Mouse (Mus musculus): ENCODE measurements at regions not wholly inside any gene's neighbourhood (a gene's known extent, or its start where the extent isn't known, plus 50 kb on each side); places are given as distances from the start of the nearest gene placed in this dataset.

DNA sequence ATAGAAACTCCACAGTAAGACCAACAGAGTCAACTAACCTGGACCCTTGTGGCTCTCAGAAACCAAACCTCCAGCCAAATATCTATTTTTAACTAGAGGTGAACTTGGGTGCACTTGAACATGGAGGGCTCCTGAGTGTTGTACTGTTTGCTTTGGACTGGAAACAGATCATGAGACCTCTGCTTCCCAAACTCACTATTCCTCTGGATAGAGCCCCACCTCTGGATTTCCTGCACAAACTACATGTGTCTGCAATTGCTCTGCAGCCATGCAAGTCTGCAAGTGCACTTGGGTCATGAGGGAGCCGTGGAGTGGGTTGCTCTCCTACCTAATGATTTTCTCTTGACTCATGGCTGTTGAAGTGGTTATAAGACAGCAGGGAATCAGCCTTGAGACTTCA lies 759.9 kb upstream of the Fam160b2 start:
- H3K27ac ChIP-seq (ENCODE audit: low read depth, low read length), result no peak overlapping the region

DNA sequence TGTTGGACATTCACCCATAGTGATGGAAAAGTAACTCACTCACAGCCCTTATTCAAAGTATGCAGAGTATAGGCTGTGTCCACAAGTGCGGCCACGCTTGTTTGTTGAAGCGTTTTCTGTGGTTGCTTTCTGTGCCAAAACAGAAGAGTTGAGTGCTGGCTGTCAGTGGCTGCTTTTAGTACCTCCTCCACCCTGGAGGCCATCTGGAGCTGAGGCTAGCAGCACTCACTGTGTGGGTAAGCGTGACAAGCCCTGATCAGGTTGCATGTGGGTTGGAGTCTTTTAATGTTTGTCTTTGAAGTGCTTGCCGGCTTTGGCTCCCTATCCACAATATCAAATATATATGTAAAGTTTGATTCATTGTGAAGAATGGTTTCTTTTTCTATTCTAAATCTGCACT lies 738.6 kb upstream of the Fam160b2 start:
- Histone ChIP-seq H3K27me3 (ENCODE audit: insufficient read depth, low read length) (no peaks in the 10 kb centered on the region), H3K9ac (replicated peaks; ENCODE audit: low read length, poor library complexity, severe bottlenecking) (no peak overlapping the region), H3K27ac (ENCODE audit: low read depth, low read length) (no peak overlapping the region), H3K36me3 (ENCODE audit: insufficient read depth, low read length) (no peaks in the 10 kb centered on the region), H3K9me3 (ENCODE audit: low read length) (no peaks in the 10 kb centered on the region), H3K4me2 (ENCODE audit: low read depth, low read length, poor library complexity, severe bottlenecking) (no peak overlapping the region), H3K4me1 (ENCODE audit: insufficient read depth, low read length) (no peaks in the 10 kb centered on the region), H3K4me3 (ENCODE audit: low read depth, low read length) (no peak overlapping the region)
- TF ChIP-seq CTCF (IDR thresholded peaks at IDR 0.05), result no peak
- 79% methylated on average over 5 of the region's 5 CpGs for WGBS
- ATAC-seq (ENCODE audit: low FRiP score) (no peak), DNase-seq (ENCODE audit: low spot score) (no peak)

More for the DNA sequence above, 759.9 kb upstream of the Fam160b2 start:
- TF ChIP-seq CTCF (IDR thresholded peaks at IDR 0.05), result no peak
- no peak for DNase-seq (ENCODE audit: low spot score)
- Histone ChIP-seq H3K4me2 (ENCODE audit: low read depth, low read length, poor library complexity, severe bottlenecking) (no peak overlapping the region), H3K9ac (replicated peaks; ENCODE audit: low read length, poor library complexity, severe bottlenecking) (no peak overlapping the region), H3K4me3 (ENCODE audit: low read depth, low read length) (no peak overlapping the region), H3K9me3 (ENCODE audit: low read length) (no peaks in the 10 kb centered on the region), H3K27me3 (ENCODE audit: insufficient read depth, low read length) (no peaks in the 10 kb centered on the region), H3K4me1 (ENCODE audit: insufficient read depth, low read length) (no peaks in the 10 kb centered on the region), H3K36me3 (ENCODE audit: insufficient read depth, low read length) (no peaks in the 10 kb centered on the region)
- WGBS, result 84% methylated on average over 1 of the region's 1 CpGs
- no peak for ATAC-seq (ENCODE audit: low FRiP score)

DNA sequence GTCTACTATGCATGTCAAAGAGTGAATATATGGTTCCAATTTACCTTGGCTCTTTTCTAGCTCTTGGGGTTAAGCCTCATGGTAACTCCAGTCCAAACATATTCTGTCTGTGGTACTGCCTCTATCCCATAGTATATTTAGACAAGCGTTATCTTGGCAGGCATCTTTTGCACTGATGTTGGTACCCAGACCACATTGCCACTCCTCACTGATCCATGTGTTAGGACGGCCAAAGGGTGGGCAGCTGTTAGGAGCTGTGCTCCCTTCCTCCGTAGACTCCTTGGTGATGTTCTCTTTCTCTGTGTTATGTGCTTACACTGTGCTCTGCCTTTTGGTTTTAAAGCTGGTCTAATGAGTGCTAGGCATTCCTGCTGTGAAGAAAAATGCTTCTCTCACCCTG lies 737.3 kb upstream of the Fam160b2 start:
- Histone ChIP-seq H3K9ac (replicated peaks; ENCODE audit: low read length, poor library complexity, severe bottlenecking) (no peak overlapping the region), H3K9me3 (ENCODE audit: low read length) (no peaks in the 10 kb centered on the region), H3K27ac (ENCODE audit: low read depth, low read length) (no peak overlapping the region), H3K4me1 (ENCODE audit: insufficient read depth, low read length) (no peaks in the 10 kb centered on the region), H3K27me3 (ENCODE audit: insufficient read depth, low read length) (no peaks in the 10 kb centered on the region), H3K4me2 (ENCODE audit: low read depth, low read length, poor library complexity, severe bottlenecking) (no peak overlapping the region), H3K36me3 (ENCODE audit: insufficient read depth, low read length) (no peaks in the 10 kb centered on the region), H3K4me3 (ENCODE audit: low read depth, low read length) (no peak overlapping the region)
- no peak for TF ChIP-seq CTCF (IDR thresholded peaks at IDR 0.05)
- no peak for DNase-seq (ENCODE audit: low spot score)
- ATAC-seq (ENCODE audit: low FRiP score), result no peak
- 93% methylated on average over 3 of the region's 3 CpGs for WGBS

DNA sequence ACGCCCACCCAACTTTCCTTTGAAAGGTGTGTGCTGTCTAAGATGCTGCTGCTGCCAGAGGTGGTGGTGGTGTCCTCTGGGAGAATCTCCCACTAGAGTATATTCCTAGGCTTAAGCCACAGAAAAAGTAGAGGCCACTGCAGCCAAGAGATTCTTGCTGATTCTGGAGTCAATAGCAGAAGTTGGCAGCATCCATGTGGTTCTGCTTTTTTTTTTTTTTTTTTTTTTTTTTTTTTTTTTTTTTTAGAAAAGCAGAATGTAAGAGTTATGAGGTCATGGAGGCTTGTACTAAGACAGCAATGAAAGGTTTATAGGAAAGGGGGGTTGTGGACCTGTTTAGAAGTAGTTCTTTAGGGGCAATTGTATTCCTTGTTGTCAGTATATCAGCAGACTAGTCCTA lies 734.4 kb upstream of the Fam160b2 start:
- Histone ChIP-seq H3K36me3 (ENCODE audit: insufficient read depth, low read length) (no peaks in the 10 kb centered on the region), H3K27me3 (ENCODE audit: insufficient read depth, low read length) (no peaks in the 10 kb centered on the region), H3K27ac (ENCODE audit: low read depth, low read length) (no peak overlapping the region), H3K9me3 (ENCODE audit: low read length) (no peaks in the 10 kb centered on the region), H3K4me3 (ENCODE audit: low read depth, low read length) (no peak overlapping the region), H3K4me2 (ENCODE audit: low read depth, low read length, poor library complexity, severe bottlenecking) (no peak overlapping the region), H3K9ac (replicated peaks; ENCODE audit: low read length, poor library complexity, severe bottlenecking) (no peak overlapping the region), H3K4me1 (ENCODE audit: insufficient read depth, low read length) (no peaks in the 10 kb centered on the region)
- no peak for TF ChIP-seq CTCF (IDR thresholded peaks at IDR 0.05)
- ATAC-seq (ENCODE audit: low FRiP score) (no peak), DNase-seq (ENCODE audit: low spot score) (no peak)
- 93% methylated on average over 1 of the region's 1 CpGs for WGBS

DNA sequence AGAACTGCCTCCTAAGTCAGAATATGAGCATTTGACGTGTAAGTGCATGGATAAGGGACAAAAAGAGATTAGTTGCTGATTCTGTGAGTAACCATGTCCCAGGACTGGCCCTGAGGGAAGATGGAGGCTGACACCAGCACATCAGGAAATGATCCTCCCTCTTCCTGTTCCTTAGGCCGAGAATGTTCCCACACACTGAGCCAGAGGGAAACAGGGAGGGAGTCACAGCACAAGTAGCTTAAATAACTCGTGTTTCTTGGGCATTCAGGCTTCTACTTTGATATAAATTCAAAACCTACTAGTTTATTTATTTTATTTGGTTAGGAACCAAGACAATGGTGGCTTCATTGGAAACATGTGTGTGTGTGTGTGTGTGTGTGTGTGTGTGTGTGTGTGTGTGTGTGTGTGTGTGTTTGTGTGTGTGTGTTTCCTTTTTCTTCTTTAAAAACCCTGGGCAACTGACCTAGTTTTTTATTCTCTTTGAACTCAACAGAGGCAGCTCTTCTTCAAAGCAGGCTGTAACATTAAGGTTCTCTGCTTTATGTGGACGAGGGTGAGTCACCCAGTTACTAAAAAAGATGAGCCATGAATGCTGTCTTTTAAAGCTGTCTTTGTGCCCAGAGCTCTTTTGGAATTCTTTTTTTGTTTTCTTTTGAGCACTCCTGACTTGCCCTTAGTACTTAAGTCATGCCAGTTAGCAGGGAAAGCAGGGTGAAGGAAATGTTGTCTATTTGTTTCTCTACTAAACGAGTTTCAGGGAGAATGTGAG lies 730.4 kb upstream of the Fam160b2 start:
- 34% methylated on average over 5 of the region's 5 CpGs for WGBS
- Histone ChIP-seq H3K9me3 (ENCODE audit: low read length) (peaks cover 3% of the 10 kb centered on the region; the same call in 1 of the 2 replicates), H3K27ac (ENCODE audit: low read depth, low read length) (peak overlapping the region; percentile 51), H3K36me3 (ENCODE audit: insufficient read depth, low read length) (no peaks in the 10 kb centered on the region), H3K4me1 (ENCODE audit: insufficient read depth, low read length) (no peaks in the 10 kb centered on the region), H3K27me3 (ENCODE audit: insufficient read depth, low read length) (no peaks in the 10 kb centered on the region), H3K9ac (replicated peaks; ENCODE audit: low read length, poor library complexity, severe bottlenecking) (no peak overlapping the region), H3K4me2 (ENCODE audit: low read depth, low read length, poor library complexity, severe bottlenecking) (no peak overlapping the region), H3K4me3 (ENCODE audit: low read depth, low read length) (no peak overlapping the region)
- ATAC-seq (ENCODE audit: low FRiP score) (no peak), DNase-seq (ENCODE audit: low spot score) (no peak)
- TF ChIP-seq CTCF (IDR thresholded peaks at IDR 0.05), result no peak

DNA sequence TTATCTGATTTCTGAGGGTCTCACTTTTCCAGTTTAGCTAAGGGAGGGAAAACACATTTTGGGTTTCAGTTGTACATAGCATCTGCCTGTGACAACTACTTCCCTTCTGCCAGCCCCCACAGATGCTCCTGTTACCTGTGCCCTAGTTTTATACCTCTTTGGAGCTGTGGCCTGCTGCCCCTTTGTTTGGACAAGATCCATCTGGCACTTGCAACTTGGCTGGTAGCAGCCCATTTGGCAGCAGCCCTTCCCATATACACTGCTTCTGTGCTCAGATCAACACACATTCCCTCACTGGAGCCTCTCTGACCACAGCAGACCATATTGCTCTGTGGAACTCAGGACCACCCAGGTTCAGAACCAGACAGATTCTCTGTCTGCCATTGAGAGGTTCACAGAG lies 728.0 kb upstream of the Fam160b2 start:
- no peak for TF ChIP-seq CTCF (IDR thresholded peaks at IDR 0.05)
- Histone ChIP-seq H3K36me3 (ENCODE audit: insufficient read depth, low read length) (no peaks in the 10 kb centered on the region), H3K9ac (replicated peaks; ENCODE audit: low read length, poor library complexity, severe bottlenecking) (no peak overlapping the region), H3K4me2 (ENCODE audit: low read depth, low read length, poor library complexity, severe bottlenecking) (no peak overlapping the region), H3K27me3 (ENCODE audit: insufficient read depth, low read length) (no peaks in the 10 kb centered on the region), H3K9me3 (ENCODE audit: low read length) (peaks cover 3% of the 10 kb centered on the region; the same call in 1 of the 2 replicates), H3K4me1 (ENCODE audit: insufficient read depth, low read length) (no peaks in the 10 kb centered on the region), H3K27ac (ENCODE audit: low read depth, low read length) (no peak overlapping the region), H3K4me3 (ENCODE audit: low read depth, low read length) (no peak overlapping the region)
- ATAC-seq (ENCODE audit: low FRiP score) (no peak), DNase-seq (ENCODE audit: low spot score) (no peak)

Data from midbrain, postnatal 0 days (tissue).